Mouse (Mus musculus) forelimb bud, embryonic 11.5 days (tissue): ENCODE results near the gene Cxcr5.

Source experiments
- DNase-seq: peaks from one replicate; pipeline ENCODE4 v3.0.0-alpha.2; 2012; ENCODE audit warnings: low read depth, low spot score

Gene Cxcr5

GRCm38 (mm10) chr9:44479628-44480428 lies 81.8 kb downstream of the Cxcr5 start:
- peak; percentile 86 for DNase-seq

- DNase-seq: peak; percentile 91
Measured at GRCm38 (mm10) chr9:44478959-44479605, 82.6 kb downstream of the Cxcr5 start.

- DNase-seq: peak; percentile 94
Measured at GRCm38 (mm10) chr9:44478229-44478921, 83.3 kb downstream of the Cxcr5 start.

DNA sequence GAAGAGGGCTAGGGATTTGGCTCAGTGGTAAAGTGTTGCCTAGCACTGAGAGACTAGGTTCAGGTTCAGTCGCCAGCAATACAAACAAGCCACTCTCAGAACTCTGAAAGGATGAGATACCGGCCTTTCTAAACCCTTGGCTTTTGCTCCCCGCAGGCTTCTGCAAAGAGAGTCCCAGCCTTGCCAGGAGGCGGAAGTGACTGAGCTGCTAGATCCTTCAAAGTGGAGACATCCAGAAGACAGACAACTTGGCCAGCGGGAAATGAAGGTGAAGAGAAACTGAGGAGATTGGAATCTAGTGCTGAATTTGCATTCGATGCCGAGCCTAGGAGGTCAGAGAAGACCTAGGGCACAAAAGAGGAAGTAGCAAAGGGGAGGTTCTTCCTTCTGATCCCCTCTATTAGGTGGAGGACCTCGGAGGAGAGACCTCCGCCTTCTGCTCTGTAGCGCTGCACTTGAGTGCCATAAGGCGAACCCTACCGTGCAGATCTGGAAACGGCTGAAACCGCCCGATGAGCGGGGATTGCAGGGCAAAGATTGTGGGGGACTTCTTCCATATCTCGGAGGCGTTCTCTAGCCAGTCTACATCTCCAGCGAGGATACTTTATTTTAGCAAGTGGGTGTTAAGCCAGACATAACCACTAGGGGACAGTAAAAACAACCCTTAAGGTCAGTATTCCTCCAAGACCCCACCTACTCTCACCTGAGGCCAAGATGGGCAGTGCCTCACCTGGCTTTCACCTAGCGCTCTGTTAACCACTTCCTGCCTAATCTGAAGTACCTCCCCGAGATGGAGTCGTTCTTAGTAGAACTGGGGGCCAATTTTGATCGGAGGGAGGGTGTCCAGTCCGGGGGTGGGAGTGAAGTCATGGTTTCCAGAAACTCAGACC lies 84.1 kb downstream of the Cxcr5 start:
- peak; percentile 76 for DNase-seq

- DNase-seq: no peak
Measured at GRCm38 (mm10) chr9:44475936-44476335, 85.7 kb downstream of the Cxcr5 start.

- no peak for DNase-seq
Measured at GRCm38 (mm10) chr9:44474327-44474726, 87.3 kb downstream of the Cxcr5 start.

DNA sequence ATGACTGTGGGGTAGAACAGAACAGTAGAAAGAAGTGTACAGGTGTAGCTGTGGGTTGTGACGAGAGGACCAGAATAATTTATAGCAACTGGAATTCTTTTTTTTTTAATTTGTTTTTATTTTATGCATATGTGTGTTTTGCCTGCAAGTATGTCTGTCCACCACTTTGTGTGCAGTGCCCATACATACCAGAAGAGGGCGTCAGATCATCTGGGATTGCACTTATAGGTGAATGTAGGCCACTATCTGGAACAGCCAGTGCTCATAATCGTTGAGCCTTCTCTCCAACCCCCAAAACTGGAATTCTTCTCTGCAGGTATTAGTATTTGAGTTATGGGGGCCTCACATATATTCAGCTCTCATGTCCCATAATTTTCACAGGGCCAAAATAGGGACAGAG lies 88.5 kb downstream of the Cxcr5 start:
- DNase-seq: no peak

DNA sequence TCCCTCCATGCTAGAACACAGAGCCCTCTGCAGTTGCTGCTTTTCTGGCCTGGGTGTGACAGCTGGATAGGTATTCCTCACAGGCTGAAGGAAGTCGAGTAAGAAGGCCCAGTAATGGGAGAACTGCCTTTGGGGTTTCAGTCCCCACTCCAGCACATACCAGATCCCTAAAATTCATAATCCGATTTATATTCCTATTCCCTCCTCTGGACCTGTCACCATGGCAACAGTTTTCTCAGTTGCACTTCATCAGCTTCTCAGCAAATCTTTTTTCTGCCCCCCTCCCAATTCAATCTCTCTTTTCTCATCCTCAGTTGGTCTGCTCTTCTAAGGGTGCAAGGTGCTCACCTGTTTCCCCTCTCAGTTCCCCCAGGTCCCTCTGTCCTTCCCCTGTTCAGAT lies 92.9 kb downstream of the Cxcr5 start:
- DNase-seq: no peak

DNA sequence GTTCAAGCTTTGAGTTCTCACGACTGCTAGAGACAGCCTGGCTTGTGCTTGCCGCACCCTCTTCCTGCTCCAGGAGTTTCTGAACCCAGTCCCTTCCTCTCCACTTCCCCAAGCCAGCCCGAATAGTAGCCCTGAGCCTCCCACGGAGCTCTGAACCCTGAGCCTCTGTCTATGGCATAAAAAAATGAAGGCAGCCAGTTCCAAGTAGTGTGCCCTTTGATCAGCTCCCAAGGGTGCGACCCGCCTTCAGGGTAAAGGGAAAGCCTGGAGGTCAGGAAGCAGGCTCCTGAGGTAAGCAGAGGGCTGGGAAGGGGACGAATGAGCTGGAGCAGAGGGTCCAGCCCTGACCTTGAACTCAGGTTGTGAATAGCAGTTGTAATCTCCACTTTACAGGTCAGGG lies 93.5 kb downstream of the Cxcr5 start:
- DNase-seq: no peak

DNA sequence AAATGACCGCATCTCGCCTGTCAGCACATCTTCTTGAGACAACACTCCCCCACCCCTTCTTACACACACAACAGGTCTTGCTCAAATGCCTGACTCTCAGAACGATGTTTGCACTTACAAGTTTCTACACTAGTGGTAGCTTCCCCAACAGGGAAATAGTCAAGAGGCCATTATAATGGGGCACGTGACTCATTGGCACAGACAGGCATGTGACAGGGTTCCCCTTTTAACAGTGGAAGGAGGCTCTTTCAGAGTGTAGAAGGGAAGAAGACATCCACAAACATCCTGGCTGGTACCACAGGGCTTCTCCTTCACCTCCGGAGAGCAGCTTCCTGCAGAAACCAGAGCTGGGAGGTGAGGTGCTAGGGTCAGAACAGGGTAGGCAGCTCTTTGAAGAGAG lies 99.7 kb downstream of the Cxcr5 start:
- no peak for DNase-seq
